Mouse (Mus musculus) layer of hippocampus, adult 2 months (tissue): ENCODE results near the gene Zfyve28. TPM values are rescaled to one million over a fixed set of nuclear protein-coding genes. Genes with fewer than 3 reads are reported as not detected.
A peak's percentile ranks its signal among the peaks of the same experiment; 100 is the strongest.

ENCODE experiments used
- DNase-seq, 2 experiments: peaks; one replicate each; pipeline ENCODE4 v3.0.0; 2022; ENCODE audit warnings: low spot score in 2 of 2
- H3K27ac ChIP-seq: fragments of 200-600 bp; 2 replicates; pipeline ENCODE4 v1.8.1; 2022
- H3K4me3 ChIP-seq: fragments of 200-600 bp; 2 replicates; pipeline ENCODE4 v1.8.1; 2022; ENCODE audit warnings: mild to moderate bottlenecking
- CTCF ChIP-seq: fragments of 200-600 bp; conservative IDR thresholded peaks from 2 replicates; pipeline ENCODE4 v1.8.1; 2022; ENCODE audit warnings: antibody characterized with exemption, mild to moderate bottlenecking, moderate library complexity
- total RNA-seq, 2 experiments: library from RNA; stranded (reverse); gene quantifications; 2 replicates each; pipeline ENCODE4 v1.2.3; 2021

Gene Zfyve28
- total RNA-seq, 2 experiments from 2014 or later, result 35.0 to 35.8 TPM

- TF ChIP-seq CTCF, result no peak
- no peak for DNase-seq
- H3K27ac ChIP-seq, result peak overlapping the region; percentile 53; the same call in 1 of the 2 replicates
- H3K4me3 ChIP-seq, result no peak overlapping the region
Measured at GRCm38 (mm10) chr5:34174021-34174420, 114.2 kb downstream of the Zfyve28 start.

- Histone ChIP-seq H3K4me3 (no peak overlapping the region), H3K27ac (peak overlapping the region; percentile 90)
- no peak for TF ChIP-seq CTCF
- peak in 1 of 2 experiments; percentile 57 for DNase-seq
Measured at GRCm38 (mm10) chr5:34170726-34171125, 117.5 kb downstream of the Zfyve28 start.

GRCm38 (mm10) chr5:34169954-34170353, 118.3 kb downstream of the Zfyve28 start:
- peak overlapping the region; percentile 88 for H3K4me3 ChIP-seq
- no peak for TF ChIP-seq CTCF
- DNase-seq, result no peak
- H3K27ac ChIP-seq, result peak overlapping the region; percentile 90

DNA sequence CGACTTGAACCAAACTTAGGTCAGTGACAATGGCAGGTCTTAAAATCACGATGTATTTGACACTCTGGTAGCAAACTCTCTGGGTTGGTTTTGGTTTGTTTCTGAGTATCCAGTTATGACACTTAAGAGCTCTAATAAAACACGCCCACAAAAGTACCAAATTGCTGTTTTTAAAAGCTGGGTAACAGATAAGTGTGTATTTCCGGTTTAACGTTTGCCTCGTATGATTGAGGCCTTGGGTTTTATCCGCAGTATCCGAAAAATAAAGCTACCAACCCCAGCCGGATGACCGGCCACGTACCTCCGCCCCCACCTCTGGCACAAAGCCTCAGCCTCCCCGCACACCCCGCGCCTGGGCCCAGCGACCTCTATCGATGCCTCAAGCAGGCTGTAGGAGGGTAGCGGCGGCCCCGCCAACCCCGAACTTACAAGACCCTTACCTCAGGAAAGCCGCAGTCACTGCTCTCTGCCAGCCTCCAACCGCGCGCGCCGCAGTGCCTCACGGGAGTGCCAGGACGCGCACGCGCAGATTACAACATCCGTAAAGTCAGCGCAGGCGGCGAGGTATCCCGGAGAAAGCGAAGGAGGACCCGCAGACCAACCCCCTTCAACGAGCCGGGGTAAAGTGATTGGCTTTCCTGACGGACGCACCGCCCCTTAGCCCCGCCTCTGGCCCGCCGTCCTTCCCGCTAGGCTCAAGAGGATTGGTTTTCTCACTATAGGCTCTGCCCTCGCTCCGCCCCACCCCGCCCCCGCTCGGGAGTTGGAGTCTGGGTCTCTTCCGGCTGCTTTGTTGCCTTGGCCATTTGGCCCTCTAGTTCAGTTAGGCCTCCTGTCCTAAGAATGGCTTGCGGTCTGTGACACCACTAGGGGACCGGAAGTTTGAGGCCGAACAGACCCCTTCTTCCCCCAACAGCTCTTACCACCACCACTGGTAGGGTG, 119.0 kb downstream of the Zfyve28 start, which contains the start of the genes Poln and Haus3:
Poln (minus strand) TSS at position 499 of the 942 bp plus-strand sequence.
Haus3 (minus strand) TSS at position 578 of the 942 bp plus-strand sequence.
- peak within 1 kb of the TSS; percentile 88 for H3K4me3 ChIP-seq
- peak within 1 kb of the TSS; percentile 90 for H3K27ac ChIP-seq
- TF ChIP-seq CTCF, result peak; percentile 39
- peak; percentile 95 to 99 for DNase-seq

- no peak overlapping the region for H3K27ac ChIP-seq
- no peak for DNase-seq
- TF ChIP-seq CTCF, result no peak
- H3K4me3 ChIP-seq, result no peak overlapping the region
Measured at GRCm38 (mm10) chr5:34167857-34168256, 120.4 kb downstream of the Zfyve28 start.

GRCm38 (mm10) chr5:34165793-34166192, 122.5 kb downstream of the Zfyve28 start:
- DNase-seq, result no peak
- no peak for TF ChIP-seq CTCF
- H3K27ac ChIP-seq, result no peak overlapping the region
- H3K4me3 ChIP-seq, result no peak overlapping the region

DNA sequence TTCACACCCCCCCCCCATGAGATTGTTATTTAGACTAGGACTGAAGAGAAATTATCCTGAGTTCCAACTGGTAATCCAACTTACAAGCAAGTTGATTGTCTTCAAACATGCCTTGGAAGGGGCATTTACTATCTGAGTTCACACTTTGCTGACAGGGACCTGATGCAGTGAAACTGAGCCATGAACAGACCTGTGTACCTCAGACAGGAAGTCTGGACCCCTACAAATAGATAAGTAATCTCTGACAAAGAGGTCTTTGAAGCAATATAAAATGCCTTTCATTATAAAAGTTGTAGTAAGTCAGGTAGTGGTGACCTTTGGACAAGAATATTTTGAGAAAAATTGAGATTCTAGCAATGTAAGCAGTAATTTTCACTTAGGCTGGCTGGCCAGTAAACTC, 139.8 kb downstream of the Zfyve28 start:
- no peak for TF ChIP-seq CTCF
- H3K27ac ChIP-seq, result no peak overlapping the region
- no peak for DNase-seq
- no peak overlapping the region for H3K4me3 ChIP-seq

DNA sequence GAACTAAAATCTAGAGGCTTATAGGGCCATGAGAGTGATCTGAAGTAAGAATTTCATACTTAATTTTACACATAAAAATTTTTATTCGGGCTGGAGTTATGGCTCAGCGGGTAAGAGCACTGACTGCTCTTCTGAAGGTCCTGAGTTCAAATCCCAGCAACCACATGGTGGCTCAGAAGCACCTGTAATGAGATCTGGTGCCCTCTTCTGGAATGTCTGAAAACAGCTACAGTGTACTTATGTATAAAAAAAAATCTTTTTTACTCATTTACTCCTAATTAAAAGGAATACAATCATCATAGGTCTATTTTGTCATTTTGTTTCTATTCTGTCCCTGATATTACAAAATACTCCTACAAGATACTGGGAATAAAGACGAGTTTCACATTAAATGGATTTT, 140.7 kb downstream of the Zfyve28 start:
- no peak overlapping the region for H3K27ac ChIP-seq

More for the DNA sequence above, 140.7 kb downstream of the Zfyve28 start:
- TF ChIP-seq CTCF, result peak; percentile 77
- H3K4me3 ChIP-seq, result no peak overlapping the region
- DNase-seq, result peak in 1 of 2 experiments; percentile 19

Other genes with a start within 250 kb of the Zfyve28 start
- gene Poln, start 119.0 kb downstream of the Zfyve28 start, total RNA-seq, result 1 to 10 TPM in 1 of 2 experiments, under 1 TPM in 1; 0.61 to 1.0 TPM
- gene Haus3, start 118.9 kb downstream of the Zfyve28 start, total RNA-seq, result 1 to 10 TPM; 6.4 to 7.3 TPM
- 10 to 100 TPM; 84.9 to 94.7 TPM for gene Mxd4, start 100.7 kb downstream of the Zfyve28 start, total RNA-seq
- gene Cfap99, start 151 bp upstream of the Zfyve28 start, total RNA-seq, result under 1 TPM; 0.22 to 0.56 TPM
- gene Rnf4, start 47.8 kb upstream of the Zfyve28 start, total RNA-seq, result 10 to 100 TPM; 80.5 to 81.0 TPM
- gene Fam193a, start 81.5 kb upstream of the Zfyve28 start, total RNA-seq, result 10 to 100 TPM; 42.6 to 46.4 TPM
- gene Tnip2, start 225.5 kb upstream of the Zfyve28 start, total RNA-seq, result 10 to 100 TPM; 29.9 to 30.9 TPM
- 1 to 10 TPM; 3.3 to 6.6 TPM for gene Sh3bp2, start 237.4 kb upstream of the Zfyve28 start, total RNA-seq